Mouse (Mus musculus): ENCODE measurements around the gene Lama4.

DNA sequence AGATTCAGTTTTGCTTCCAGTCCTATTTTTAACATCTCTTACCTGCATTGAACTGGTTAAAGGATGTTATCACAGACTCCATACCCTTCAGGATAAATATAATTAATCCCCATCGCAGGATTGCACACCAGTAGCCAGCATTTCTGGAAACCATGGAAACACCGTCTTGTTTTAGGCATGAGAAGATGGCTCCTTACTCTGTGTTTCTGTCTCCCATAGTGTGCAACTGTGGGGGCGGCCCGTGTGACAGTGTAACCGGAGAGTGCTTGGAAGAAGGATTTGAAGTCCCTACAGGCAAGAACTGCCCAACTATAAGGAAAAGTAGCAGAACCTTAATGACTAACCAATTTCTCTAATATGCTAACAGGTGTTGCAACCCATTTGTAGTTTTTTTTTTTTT, 63.1 kb downstream of the Lama4 start:
- TF ChIP-seq GATA1 (IDR thresholded peaks at IDR 0.05; ENCODE audit: low read depth, low read length) (no peak), CTCF (IDR thresholded peaks at IDR 0.05 in 2 of 3, conservative IDR thresholded peaks at IDR 0.05 in 1 of 3; ENCODE audit: control insufficient read depth in 1 of 3, insufficient read depth in 1 of 3, low read depth in 2 of 3, low read length in 3 of 3, poor library complexity in 1 of 3, severe bottlenecking in 1 of 3) (no peak), MYC (IDR thresholded peaks at IDR 0.05; ENCODE audit: low read depth, low read length) (no peak)

Measured in MEL (cell line).